Mouse (Mus musculus): Measurements from ENCODE around the gene Rtn4ip1. TPM values are rescaled to one million over a fixed set of nuclear protein-coding genes. Genes with fewer than 3 reads are reported as not detected.

Gene Rtn4ip1
- polyA plus RNA-seq, 1 experiment from 2014 or later, result 20.0 TPM

DNA sequence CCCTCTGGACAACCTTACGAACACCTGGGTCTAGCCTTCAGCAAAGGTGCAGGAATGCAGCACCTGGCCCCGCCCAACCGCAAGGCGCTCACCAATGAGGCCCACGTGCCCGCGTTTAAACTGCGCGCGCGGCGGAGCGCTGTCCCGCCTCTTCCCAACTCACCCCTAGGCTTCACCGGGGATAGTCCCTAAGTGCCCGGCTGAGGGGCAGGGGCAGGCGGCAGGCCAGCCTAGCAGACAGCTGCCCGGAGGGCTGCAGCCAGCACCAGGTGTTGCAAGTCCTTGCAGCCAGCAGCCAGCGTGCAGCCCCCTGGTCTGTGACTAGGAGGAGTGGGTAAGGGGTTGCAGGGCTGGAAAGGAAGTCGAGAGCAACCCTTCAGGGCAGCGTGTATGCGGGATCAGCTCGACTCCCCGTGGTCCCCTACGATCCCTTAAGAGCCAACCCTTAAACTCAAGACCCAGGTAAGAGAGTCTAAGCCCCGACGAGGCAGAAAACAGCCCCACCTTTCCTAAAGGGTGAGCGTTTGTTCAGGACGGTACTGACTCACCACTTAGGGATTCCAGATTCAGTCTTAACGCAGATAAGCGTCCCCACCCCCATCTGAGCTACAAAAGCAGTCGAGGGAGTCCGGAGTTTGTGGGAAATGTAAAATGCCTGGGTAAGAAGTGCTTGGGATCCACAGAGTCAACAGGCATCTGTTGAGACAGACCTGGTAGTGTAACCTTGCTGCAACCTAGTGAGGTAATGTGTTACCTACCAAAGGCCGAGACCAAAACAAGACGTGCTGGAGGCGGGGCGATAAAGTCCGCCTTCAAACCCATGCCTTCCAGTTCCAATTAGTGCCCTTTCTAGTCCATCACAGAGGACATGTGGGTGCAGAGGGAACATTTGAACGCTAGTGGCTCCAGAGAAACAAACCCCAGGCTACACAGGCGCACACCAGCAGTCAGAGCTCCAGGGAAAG, 104.4 kb downstream of the Rtn4ip1 start:
- peaks cover 5% of the 10 kb centered on the region for H3K4me1 ChIP-seq (ENCODE audit: control insufficient read depth, insufficient read depth, low read length)
- peaks cover 34% of the 10 kb centered on the region for H3K27me3 ChIP-seq (ENCODE audit: control insufficient read depth, insufficient read depth, low read length)
- ATAC-seq (replicated peaks; ENCODE audit: insufficient number of reproducible peaks, low FRiP score, low TSS enrichment, low read depth) (peak; percentile 53; the same call in 1 of the 2 replicates), DNase-seq (ENCODE audit: low spot score) (peak; percentile 56)
- peak overlapping the region; percentile 37 for H3K9ac ChIP-seq (replicated peaks; ENCODE audit: low read length)
- H3K36me3 ChIP-seq (replicated peaks; ENCODE audit: control insufficient read depth, insufficient read depth, low read depth, low read length), result no peaks in the 10 kb centered on the region
- 1% methylated on average over 40 of the region's 40 CpGs for WGBS
- no peaks in the 10 kb centered on the region for H3K9me3 ChIP-seq (replicated peaks; ENCODE audit: control insufficient read depth, low read length)
- no peak overlapping the region for H3K27ac ChIP-seq (replicated peaks; ENCODE audit: low read depth, low read length)
- H3K4me3 ChIP-seq (ENCODE audit: low read depth, low read length), result peak overlapping the region; percentile 32
- H3K4me2 ChIP-seq (ENCODE audit: low read depth, low read length), result peak overlapping the region; percentile 74

Other genes starting within 250 kb of the Rtn4ip1 start
- 26.5 and 29.2 TPM in 2 replicates for gene Qrsl1, start 62 bp upstream of the Rtn4ip1 start, polyA plus RNA-seq (2014; fragmentation: Nextera tagmentation; extraction: Ambion mirVana)
- 0.95 and 1.1 TPM in 2 replicates for gene Crybg1, start 247.0 kb downstream of the Rtn4ip1 start, polyA plus RNA-seq (2014; fragmentation: Nextera tagmentation; extraction: Ambion mirVana)

All from embryonic facial prominence, embryonic 11.5 days (tissue).